Mouse (Mus musculus) erythroblast, adult 5-6 weeks (primary cell): Measurements from ENCODE around the gene Hist1h3a. TPM values are rescaled to one million over a fixed set of nuclear protein-coding genes. Genes with fewer than 3 reads are reported as not detected.
"Not testable (repeated sequence)": the region's sequence is repeated elsewhere in the genome, so short reads cannot be mapped to it uniquely, and the experiment has no call there.

Experiments
- ATAC-seq: replicated peaks from 2 replicates; pipeline ENCODE4 v1.8.0; 2016; ENCODE audit warnings: moderate number of reproducible peaks, mild to moderate bottlenecking, moderate TSS enrichment, inconsistent platforms; ENCODE audit not compliant: poor library complexity, low FRiP score, severe bottlenecking
- total RNA-seq, 2 experiments: library from RNA; stranded (forward) in 1 of 2; stranded (reverse) in 1 of 2; fragments of 150-400 nt in 1 of 2; fragments of 200-764, 138-1000 nt in 1 of 2; gene quantifications; 2 replicates each; pipeline versions ENCODE4 v1.2.3 to v1.2.4; 2015 to 2017; ENCODE audit warnings: low replicate concordance in 2 of 2

The Hist1h3a gene
- total RNA-seq, 2 experiments from 2014 or later = 29.6 to 175 TPM

DNA sequence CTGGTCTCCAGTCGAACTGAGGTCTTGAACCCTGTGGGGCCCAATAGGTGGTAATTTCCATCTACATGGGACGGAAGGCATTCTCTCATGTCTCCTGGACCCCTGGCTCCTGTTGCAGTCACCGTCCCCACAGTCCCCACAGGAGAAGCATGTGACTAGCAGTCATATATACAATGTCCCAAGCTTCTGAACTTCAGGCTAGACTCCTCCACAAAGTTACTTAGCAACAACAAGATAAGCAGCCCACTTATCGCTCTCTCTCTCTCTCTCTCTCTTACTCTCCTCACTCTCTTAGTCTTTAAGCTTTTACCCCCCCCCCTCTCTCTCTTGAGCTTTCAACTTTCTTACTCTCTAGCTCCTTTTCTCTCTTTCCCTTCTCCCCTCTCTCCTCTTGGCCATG, 37.9 kb downstream of the Hist1h3a start:
- no peak for ATAC-seq

DNA sequence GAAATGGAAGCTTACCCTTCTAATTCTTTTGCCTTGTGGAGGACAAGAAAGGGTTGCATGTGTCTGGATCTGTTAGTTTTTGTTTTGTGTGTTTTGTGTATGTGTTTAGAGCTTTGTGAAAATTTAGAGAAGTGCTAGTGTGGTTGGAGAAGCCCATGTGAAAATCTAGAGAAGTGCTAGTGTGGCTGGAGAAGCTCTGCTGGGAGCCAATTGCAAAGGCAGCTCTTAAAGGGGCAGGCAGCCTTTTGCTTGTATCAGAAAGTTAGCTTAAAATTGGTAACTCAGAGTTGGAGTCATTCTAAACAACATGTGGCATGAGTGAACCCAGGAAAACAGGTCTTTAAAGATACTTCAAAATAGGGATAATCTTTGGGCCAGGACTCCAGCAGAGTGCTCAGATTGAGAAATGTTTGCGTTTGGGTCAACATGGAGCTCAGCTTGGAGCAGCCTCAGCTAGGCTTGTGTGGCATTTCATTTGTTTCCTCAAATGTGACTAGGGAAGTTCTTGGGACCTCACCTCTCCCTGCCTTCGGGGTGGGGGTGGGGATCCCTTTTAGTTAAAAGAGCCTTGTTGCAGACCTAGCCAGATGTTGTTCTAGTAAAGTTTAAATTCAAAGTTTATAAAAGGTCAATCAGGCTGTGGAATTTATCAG, 44.5 kb downstream of the Hist1h3a start:
- ATAC-seq = not testable (repeated sequence)

DNA sequence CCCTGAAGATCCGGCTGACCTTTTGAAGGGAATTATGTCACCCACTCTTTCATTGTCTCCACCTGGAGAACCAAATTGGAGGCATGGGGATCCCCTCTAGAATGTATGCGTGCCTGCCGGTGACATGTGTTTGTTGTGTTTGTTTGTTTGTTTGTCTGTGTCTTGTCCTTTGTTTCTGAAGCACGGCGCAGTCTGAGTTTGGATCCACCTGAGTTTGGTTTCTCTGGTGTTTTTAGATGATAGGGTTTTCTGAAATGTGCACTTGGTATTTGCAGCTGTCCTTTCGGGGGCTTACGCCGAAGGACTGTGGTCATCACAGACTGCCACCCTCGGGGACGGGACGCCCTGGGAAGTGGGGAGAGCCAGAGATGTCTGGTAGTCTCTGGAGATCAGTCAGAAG, 45.0 kb downstream of the Hist1h3a start:
- ATAC-seq = no peak

DNA sequence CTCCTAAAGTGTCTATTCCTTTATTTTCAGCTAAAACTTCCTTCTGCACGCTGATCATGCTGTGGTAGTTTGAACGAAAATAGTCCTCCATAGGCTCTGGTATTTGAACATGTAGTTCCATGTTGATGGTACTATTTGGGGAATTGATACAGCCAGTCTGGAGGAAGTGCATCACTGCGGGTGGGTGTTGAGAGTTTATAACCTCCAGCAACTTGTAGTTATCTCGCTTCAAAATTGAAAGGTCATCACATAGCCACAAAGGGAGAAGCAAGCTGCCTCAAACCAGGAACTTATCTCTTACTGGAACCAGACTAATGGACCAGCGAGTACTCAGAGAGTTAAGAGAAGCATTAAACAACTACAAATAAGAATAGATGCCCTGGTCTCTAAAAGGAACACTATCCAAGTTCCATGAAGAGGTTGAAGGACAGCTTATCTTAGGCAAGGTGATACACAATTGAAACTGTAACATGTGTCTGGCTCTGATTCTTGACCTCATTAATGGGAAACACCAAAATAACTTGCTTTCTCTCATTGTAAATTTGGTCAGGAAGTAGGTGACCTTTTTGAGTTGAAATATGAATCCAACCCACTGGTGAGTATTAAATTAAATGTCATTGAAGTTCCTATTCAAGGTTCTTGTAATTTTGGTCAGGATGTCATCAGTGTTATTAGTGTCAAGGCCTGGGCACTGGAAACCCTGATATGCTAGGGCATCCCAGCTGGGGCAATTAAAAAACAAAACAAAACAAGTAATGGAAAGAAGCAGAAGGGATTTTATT, 45.7 kb downstream of the Hist1h3a start:
- no peak for ATAC-seq

Other genes with a start within 250 kb of the Hist1h3a start
Only the 30 nearest of the 37 such genes appear.
- 14.6 and 16.7 TPM in 2 replicates for gene Hist1h1d, start 209.1 kb downstream of the Hist1h3a start, total RNA-seq (2015; ENCODE audit: low replicate concordance)
- 170 and 238 TPM in 2 replicates for gene Hist1h1d, start 209.1 kb downstream of the Hist1h3a start, total RNA-seq (2017; ENCODE audit: low replicate concordance)
- gene Hist1h3e, start 200.0 kb downstream of the Hist1h3a start, total RNA-seq (2015; ENCODE audit: low replicate concordance) = 37.3 and 49.5 TPM in 2 replicates
- 84.7 and 92.0 TPM in 2 replicates for gene Hist1h3e, start 200.0 kb downstream of the Hist1h3a start, total RNA-seq (2017; ENCODE audit: low replicate concordance)
- gene Hist1h2ae, start 191.2 kb downstream of the Hist1h3a start, total RNA-seq (2015; ENCODE audit: low replicate concordance) = 1.7 TPM in 1 of 2 replicates, not detected in the other
- 122 and 175 TPM in 2 replicates for gene Hist1h2ae, start 191.2 kb downstream of the Hist1h3a start, total RNA-seq (2017; ENCODE audit: low replicate concordance)
- gene Hist1h2bg, start 191.0 kb downstream of the Hist1h3a start, total RNA-seq (2015; ENCODE audit: low replicate concordance) = 170 and 206 TPM in 2 replicates
- gene Hist1h2bg, start 191.0 kb downstream of the Hist1h3a start, total RNA-seq (2017; ENCODE audit: low replicate concordance) = 470 and 670 TPM in 2 replicates
- gene Hist1h2bf, start 188.2 kb downstream of the Hist1h3a start, total RNA-seq (2015; ENCODE audit: low replicate concordance) = 208 and 222 TPM in 2 replicates
- gene Hist1h2bf, start 188.2 kb downstream of the Hist1h3a start, total RNA-seq (2017; ENCODE audit: low replicate concordance) = 253 and 407 TPM in 2 replicates
- not detected in 2 replicates for gene Hist1h2ad, start 188.0 kb downstream of the Hist1h3a start, total RNA-seq (2015; ENCODE audit: low replicate concordance)
- 370 and 678 TPM in 2 replicates for gene Hist1h2ad, start 188.0 kb downstream of the Hist1h3a start, total RNA-seq (2017; ENCODE audit: low replicate concordance)
- 52.8 and 69.6 TPM in 2 replicates for gene Hist1h3d, start 186.6 kb downstream of the Hist1h3a start, total RNA-seq (2015; ENCODE audit: low replicate concordance)
- gene Hist1h3d, start 186.6 kb downstream of the Hist1h3a start, total RNA-seq (2017; ENCODE audit: low replicate concordance) = 50.4 and 63.8 TPM in 2 replicates
- 243 and 262 TPM in 2 replicates for gene Hist1h4d, start 180.8 kb downstream of the Hist1h3a start, total RNA-seq (2015; ENCODE audit: low replicate concordance)
- gene Hist1h4d, start 180.8 kb downstream of the Hist1h3a start, total RNA-seq (2017; ENCODE audit: low replicate concordance) = 403 and 449 TPM in 2 replicates
- 6.7 and 17.6 TPM in 2 replicates for gene Hist1h2be, start 141.3 kb downstream of the Hist1h3a start, total RNA-seq (2015; ENCODE audit: low replicate concordance)
- gene Hist1h2be, start 141.3 kb downstream of the Hist1h3a start, total RNA-seq (2017; ENCODE audit: low replicate concordance) = 69.9 and 74.3 TPM in 2 replicates
- 468 and 530 TPM in 2 replicates for gene Hist1h1e, start 139.8 kb downstream of the Hist1h3a start, total RNA-seq (2015; ENCODE audit: low replicate concordance)
- gene Hist1h1e, start 139.8 kb downstream of the Hist1h3a start, total RNA-seq (2017; ENCODE audit: low replicate concordance) = 717 and 954 TPM in 2 replicates
- 5.6 and 12.3 TPM in 2 replicates for gene Hist1h2ac, start 78.4 kb downstream of the Hist1h3a start, total RNA-seq (2015; ENCODE audit: low replicate concordance)
- 55.5 and 70.6 TPM in 2 replicates for gene Hist1h2ac, start 78.4 kb downstream of the Hist1h3a start, total RNA-seq (2017; ENCODE audit: low replicate concordance)
- 44.9 and 49.2 TPM in 2 replicates for gene Hist1h2bc, start 78.2 kb downstream of the Hist1h3a start, total RNA-seq (2015; ENCODE audit: low replicate concordance)
- 164 and 206 TPM in 2 replicates for gene Hist1h2bc, start 78.2 kb downstream of the Hist1h3a start, total RNA-seq (2017; ENCODE audit: low replicate concordance)
- not detected in 2 replicates for gene Hist1h1t, start 66.6 kb downstream of the Hist1h3a start, total RNA-seq (2015; ENCODE audit: low replicate concordance)
- gene Hist1h1t, start 66.6 kb downstream of the Hist1h3a start, total RNA-seq (2017; ENCODE audit: low replicate concordance) = 1.9 and 2.0 TPM in 2 replicates
- 59.8 and 77.5 TPM in 2 replicates for gene Hist1h4c, start 63.9 kb downstream of the Hist1h3a start, total RNA-seq (2015; ENCODE audit: low replicate concordance)
- 249 and 402 TPM in 2 replicates for gene Hist1h4c, start 63.9 kb downstream of the Hist1h3a start, total RNA-seq (2017; ENCODE audit: low replicate concordance)
- gene Hfe, start 51.5 kb downstream of the Hist1h3a start, total RNA-seq (2015; ENCODE audit: low replicate concordance) = 5.0 and 17.9 TPM in 2 replicates
- gene Hfe, start 51.5 kb downstream of the Hist1h3a start, total RNA-seq (2017; ENCODE audit: low replicate concordance) = 2.0 and 4.5 TPM in 2 replicates
- 188 and 215 TPM in 2 replicates for gene Hist1h1c, start 23.6 kb downstream of the Hist1h3a start, total RNA-seq (2015; ENCODE audit: low replicate concordance)
- 1,447 and 1,942 TPM in 2 replicates for gene Hist1h1c, start 23.6 kb downstream of the Hist1h3a start, total RNA-seq (2017; ENCODE audit: low replicate concordance)
- gene Hist1h3c, start 16.8 kb downstream of the Hist1h3a start, total RNA-seq (2015; ENCODE audit: low replicate concordance) = 41.1 and 59.8 TPM in 2 replicates
- gene Hist1h3c, start 16.8 kb downstream of the Hist1h3a start, total RNA-seq (2017; ENCODE audit: low replicate concordance) = 178 and 330 TPM in 2 replicates
- 79.4 and 128 TPM in 2 replicates for gene Hist1h2bb, start 15.7 kb downstream of the Hist1h3a start, total RNA-seq (2015; ENCODE audit: low replicate concordance)
- gene Hist1h2bb, start 15.7 kb downstream of the Hist1h3a start, total RNA-seq (2017; ENCODE audit: low replicate concordance) = 1,415 and 1,638 TPM in 2 replicates
- 12.5 and 24.5 TPM in 2 replicates for gene Hist1h2ab, start 11.3 kb downstream of the Hist1h3a start, total RNA-seq (2015; ENCODE audit: low replicate concordance)
- 1,181 and 1,326 TPM in 2 replicates for gene Hist1h2ab, start 11.3 kb downstream of the Hist1h3a start, total RNA-seq (2017; ENCODE audit: low replicate concordance)
- 179 and 183 TPM in 2 replicates for gene Hist1h3b, start 10.1 kb downstream of the Hist1h3a start, total RNA-seq (2015; ENCODE audit: low replicate concordance)
- 251 and 270 TPM in 2 replicates for gene Hist1h3b, start 10.1 kb downstream of the Hist1h3a start, total RNA-seq (2017; ENCODE audit: low replicate concordance)
- 50.5 and 52.2 TPM in 2 replicates for gene Hist1h4b, start 5.4 kb downstream of the Hist1h3a start, total RNA-seq (2015; ENCODE audit: low replicate concordance)
- 150 and 446 TPM in 2 replicates for gene Hist1h4b, start 5.4 kb downstream of the Hist1h3a start, total RNA-seq (2017; ENCODE audit: low replicate concordance)
- 15.4 and 15.7 TPM in 2 replicates for gene Hist1h4a, start 1.2 kb downstream of the Hist1h3a start, total RNA-seq (2015; ENCODE audit: low replicate concordance)
- gene Hist1h4a, start 1.2 kb downstream of the Hist1h3a start, total RNA-seq (2017; ENCODE audit: low replicate concordance) = 211 and 254 TPM in 2 replicates
- 106 and 128 TPM in 2 replicates for gene Hist1h1a, start 1.3 kb upstream of the Hist1h3a start, total RNA-seq (2015; ENCODE audit: low replicate concordance)
- 1,089 and 2,054 TPM in 2 replicates for gene Hist1h1a, start 1.3 kb upstream of the Hist1h3a start, total RNA-seq (2017; ENCODE audit: low replicate concordance)
- gene Trim38, start 7.5 kb upstream of the Hist1h3a start, total RNA-seq (2015; ENCODE audit: low replicate concordance) = not detected in 2 replicates
- not detected in 2 replicates for gene Trim38, start 7.5 kb upstream of the Hist1h3a start, total RNA-seq (2017; ENCODE audit: low replicate concordance)
- gene Slc17a2, start 44.6 kb upstream of the Hist1h3a start, total RNA-seq (2015; ENCODE audit: low replicate concordance) = not detected in 2 replicates
- gene Slc17a2, start 44.6 kb upstream of the Hist1h3a start, total RNA-seq (2017; ENCODE audit: low replicate concordance) = not detected in 2 replicates
- gene Slc17a3, start 77.0 kb upstream of the Hist1h3a start, total RNA-seq (2015; ENCODE audit: low replicate concordance) = not detected in 2 replicates
- not detected in 2 replicates for gene Slc17a3, start 77.0 kb upstream of the Hist1h3a start, total RNA-seq (2017; ENCODE audit: low replicate concordance)
- not detected in 2 replicates for gene Slc17a1, start 105.4 kb upstream of the Hist1h3a start, total RNA-seq (2015; ENCODE audit: low replicate concordance)
- not detected in 2 replicates for gene Slc17a1, start 105.4 kb upstream of the Hist1h3a start, total RNA-seq (2017; ENCODE audit: low replicate concordance)
- gene Slc17a4, start 152.6 kb upstream of the Hist1h3a start, total RNA-seq (2015; ENCODE audit: low replicate concordance) = not detected in 2 replicates
- gene Slc17a4, start 152.6 kb upstream of the Hist1h3a start, total RNA-seq (2017; ENCODE audit: low replicate concordance) = 0.56 TPM in 1 of 2 replicates, not detected in the other
- gene Hist1h2ba, start 171.8 kb upstream of the Hist1h3a start, total RNA-seq (2015; ENCODE audit: low replicate concordance) = not detected in 2 replicates
- gene Hist1h2ba, start 171.8 kb upstream of the Hist1h3a start, total RNA-seq (2017; ENCODE audit: low replicate concordance) = not detected in 2 replicates
- not detected in 2 replicates for gene Hist1h2aa, start 172.1 kb upstream of the Hist1h3a start, total RNA-seq (2015; ENCODE audit: low replicate concordance)
- gene Hist1h2aa, start 172.1 kb upstream of the Hist1h3a start, total RNA-seq (2017; ENCODE audit: low replicate concordance) = not detected in 2 replicates